Mouse (Mus musculus) midbrain, embryonic 15.5 days (tissue): ENCODE results near the gene 1700061G19Rik. TPM values are rescaled to one million over a fixed set of nuclear protein-coding genes. Genes with fewer than 3 reads are reported as not detected.
"Not testable (repeated sequence)": the region's sequence is repeated elsewhere in the genome, so short reads cannot be mapped to it uniquely, and the experiment has no call there.

Experiments used
- ATAC-seq: fragments of 200-750 bp; cut with Nextera tagmentation; replicated peaks from 2 replicates; pipeline ENCODE4 v1.8.0; 2017; ENCODE audit warnings: moderate TSS enrichment
- H3K27ac ChIP-seq: fragments of 300-500 bp; sonication (generic); 2 replicates; pipeline ENCODE4 v1.5.1; 2015; ENCODE audit warnings: mild to moderate bottlenecking, inconsistent platforms
- H3K27me3 ChIP-seq: fragments of 300-500 bp; sonication (generic); replicated peaks from 2 replicates; pipeline ENCODE4 v1.6.1; 2015; ENCODE audit warnings: inconsistent platforms
- H3K36me3 ChIP-seq: fragments of 300-500 bp; sonication (generic); replicated peaks from 2 replicates; pipeline ENCODE4 v1.6.1; 2015; ENCODE audit warnings: inconsistent platforms
- H3K4me1 ChIP-seq: fragments of 300-500 bp; sonication (generic); 2 replicates; pipeline ENCODE4 v1.6.1; 2015; ENCODE audit warnings: inconsistent platforms
- H3K4me2 ChIP-seq: fragments of 300-500 bp; sonication (generic); 2 replicates; pipeline ENCODE4 v1.6.1; 2015; ENCODE audit warnings: inconsistent platforms, mild to moderate bottlenecking, moderate library complexity
- H3K4me3 ChIP-seq: fragments of 300-500 bp; sonication (generic); 2 replicates; pipeline ENCODE4 v1.5.1; 2015; ENCODE audit warnings: mild to moderate bottlenecking, inconsistent platforms
- H3K9ac ChIP-seq: fragments of 300-500 bp; sonication (generic); 2 replicates; pipeline ENCODE4 v1.6.1; 2015; ENCODE audit warnings: mild to moderate bottlenecking, inconsistent platforms
- H3K9me3 ChIP-seq: fragments of 300-500 bp; sonication (generic); 2 replicates; pipeline ENCODE4 v1.6.1; 2016; ENCODE audit warnings: inconsistent platforms
- WGBS: fragments of 180-500 bp; shearing (Covaris S2); methylation state at CpG from one replicate; pipeline ENCODE4 v1.1.7; 2015; ENCODE audit warnings: mixed read lengths; 5-methylcytosine and 5-hydroxymethylcytosine counted together
- polyA plus RNA-seq: library from polyadenylated mRNA; unstranded; fragments of >200 nt; fragmentation: Nextera tagmentation; extraction: Ambion mirVana; gene quantifications from 2 replicates; pipeline ENCODE4 v1.2.1, GENCODE M21; 2015

Gene 1700061G19Rik
- polyA plus RNA-seq, 1 experiment from 2014 or later = 0.37 TPM

GRCm38 (mm10) chr17:56907096-56907495 is 31.8 kb downstream of the 1700061G19Rik start:
- Histone ChIP-seq H3K4me2 (no peak overlapping the region), H3K9me3 (no peaks in the 10 kb centered on the region), H3K4me3 (no peak overlapping the region), H3K27me3 (no peaks in the 10 kb centered on the region), H3K9ac (no peak overlapping the region), H3K36me3 (peaks cover 4% of the 10 kb centered on the region; the same call in 1 of the 2 replicates), H3K27ac (no peak overlapping the region), H3K4me1 (no peaks in the 10 kb centered on the region)
- ATAC-seq = no peak
- 94% methylated on average over 5 of the region's 5 CpGs for WGBS

- Histone ChIP-seq H3K27ac (no peak overlapping the region), H3K9ac (no peak overlapping the region), H3K4me1 (no peaks in the 10 kb centered on the region), H3K27me3 (no peaks in the 10 kb centered on the region), H3K4me3 (no peak overlapping the region), H3K4me2 (no peak overlapping the region), H3K36me3 (0 out of 2 replicates have a peak, but pooled peaks cover 3% of the 10 kb centered on the region), H3K9me3 (no peaks in the 10 kb centered on the region)
- WGBS = 75% methylated on average over 9 of the region's 9 CpGs
- ATAC-seq = no peak
Measured at GRCm38 (mm10) chr17:56907887-56908286, 32.6 kb downstream of the 1700061G19Rik start.

- not testable (repeated sequence) for H3K4me2 ChIP-seq, H3K4me3 ChIP-seq, H3K9ac ChIP-seq, H3K36me3 ChIP-seq, H3K27me3 ChIP-seq, H3K27ac ChIP-seq, ATAC-seq, H3K4me1 ChIP-seq, H3K9me3 ChIP-seq
- 82% methylated on average over 2 of the region's 2 CpGs for WGBS
Measured at GRCm38 (mm10) chr17:56909764-56910163, 34.5 kb downstream of the 1700061G19Rik start.

- 91% methylated on average over 3 of the region's 3 CpGs for WGBS
- no peak overlapping the region for H3K27ac ChIP-seq
- H3K36me3 ChIP-seq = peaks cover 15% of the 10 kb centered on the region
Measured at GRCm38 (mm10) chr17:56913023-56913422, 37.7 kb downstream of the 1700061G19Rik start.

GRCm38 (mm10) chr17:56913444-56913843 is 38.2 kb downstream of the 1700061G19Rik start:
- no peak overlapping the region for H3K9ac ChIP-seq
- H3K27me3 ChIP-seq = no peaks in the 10 kb centered on the region
- no peak for ATAC-seq
- H3K36me3 ChIP-seq = peaks cover 15% of the 10 kb centered on the region
- H3K27ac ChIP-seq = no peak overlapping the region
- no peaks in the 10 kb centered on the region for H3K9me3 ChIP-seq
- H3K4me1 ChIP-seq = no peaks in the 10 kb centered on the region
- no peak overlapping the region for H3K4me3 ChIP-seq
- H3K4me2 ChIP-seq = no peak overlapping the region

More at GRCm38 (mm10) chr17:56913023-56913422, 37.7 kb downstream of the 1700061G19Rik start:
- Histone ChIP-seq H3K9ac (no peak overlapping the region), H3K4me2 (no peak overlapping the region), H3K4me1 (no peaks in the 10 kb centered on the region), H3K9me3 (no peaks in the 10 kb centered on the region), H3K4me3 (no peak overlapping the region), H3K27me3 (no peaks in the 10 kb centered on the region)
- ATAC-seq = no peak

- peaks cover 42% of the 10 kb centered on the region for H3K36me3 ChIP-seq
- H3K4me1 ChIP-seq = no peaks in the 10 kb centered on the region
- 95% methylated on average over 2 of the region's 2 CpGs for WGBS
- no peak for ATAC-seq
- H3K27me3 ChIP-seq = no peaks in the 10 kb centered on the region
- no peak overlapping the region for H3K4me2 ChIP-seq
- no peak overlapping the region for H3K4me3 ChIP-seq
- H3K9me3 ChIP-seq = no peaks in the 10 kb centered on the region
- H3K9ac ChIP-seq = no peak overlapping the region
- H3K27ac ChIP-seq = no peak overlapping the region
Measured at GRCm38 (mm10) chr17:56917166-56917565, 41.9 kb downstream of the 1700061G19Rik start.

- 82% methylated on average over 3 of the region's 3 CpGs for whole genome bisulfite sequencing
- Histone ChIP-seq H3K4me1 (no peaks in the 10 kb centered on the region), H3K36me3 (peaks cover 46% of the 10 kb centered on the region), H3K4me3 (no peak overlapping the region), H3K9me3 (no peaks in the 10 kb centered on the region), H3K27me3 (no peaks in the 10 kb centered on the region), H3K4me2 (no peak overlapping the region), H3K9ac (no peak overlapping the region), H3K27ac (no peak overlapping the region)
- 0 out of 2 replicates have a peak, but pooled peaks have one; percentile 28 for ATAC-seq
Measured at GRCm38 (mm10) chr17:56919725-56920124, 44.4 kb downstream of the 1700061G19Rik start.

GRCm38 (mm10) chr17:56925998-56926397 is 50.7 kb downstream of the 1700061G19Rik start:
- Histone ChIP-seq H3K27ac (no peak overlapping the region), H3K4me3 (no peak overlapping the region), H3K4me1 (peaks cover 9% of the 10 kb centered on the region; the same call in 1 of the 2 replicates), H3K27me3 (no peaks in the 10 kb centered on the region), H3K9me3 (no peaks in the 10 kb centered on the region), H3K9ac (no peak overlapping the region), H3K36me3 (peaks cover 14% of the 10 kb centered on the region), H3K4me2 (no peak overlapping the region)
- 94% methylated on average over 2 of the region's 2 CpGs for WGBS
- ATAC-seq = no peak

- H3K36me3 ChIP-seq = peaks cover 3% of the 10 kb centered on the region; the same call in 1 of the 2 replicates
- no peak for ATAC-seq
- H3K9ac ChIP-seq = no peak overlapping the region
- H3K4me3 ChIP-seq = no peak overlapping the region
- H3K4me2 ChIP-seq = no peak overlapping the region
- no peaks in the 10 kb centered on the region for H3K27me3 ChIP-seq
- H3K4me1 ChIP-seq = peaks cover 38% of the 10 kb centered on the region
- no peak overlapping the region for H3K27ac ChIP-seq
- H3K9me3 ChIP-seq = no peaks in the 10 kb centered on the region
Measured at GRCm38 (mm10) chr17:56929101-56929500, 53.8 kb downstream of the 1700061G19Rik start.

- no peak overlapping the region for H3K27ac ChIP-seq
- WGBS = 68% methylated on average over 1 of the region's 1 CpGs
- H3K27me3 ChIP-seq = no peaks in the 10 kb centered on the region
- H3K4me3 ChIP-seq = no peak overlapping the region
- H3K4me2 ChIP-seq = no peak overlapping the region
- H3K9ac ChIP-seq = no peak overlapping the region
- no peak for ATAC-seq
- peaks cover 3% of the 10 kb centered on the region; the same call in 1 of the 2 replicates for H3K36me3 ChIP-seq
- peaks cover 43% of the 10 kb centered on the region for H3K4me1 ChIP-seq
- no peaks in the 10 kb centered on the region for H3K9me3 ChIP-seq
Measured at GRCm38 (mm10) chr17:56929530-56929929, 54.3 kb downstream of the 1700061G19Rik start.

GRCm38 (mm10) chr17:56930026-56930425 is 54.7 kb downstream of the 1700061G19Rik start:
- no peak overlapping the region for H3K4me3 ChIP-seq
- no peak overlapping the region for H3K4me2 ChIP-seq
- no peaks in the 10 kb centered on the region for H3K36me3 ChIP-seq
- 90% methylated on average over 8 of the region's 8 CpGs for WGBS
- peaks cover 45% of the 10 kb centered on the region for H3K4me1 ChIP-seq
- no peak overlapping the region for H3K27ac ChIP-seq
- no peaks in the 10 kb centered on the region for H3K9me3 ChIP-seq
- no peak overlapping the region for H3K9ac ChIP-seq
- H3K27me3 ChIP-seq = no peaks in the 10 kb centered on the region
- no peak for ATAC-seq

GRCm38 (mm10) chr17:56933395-56933794 is 58.1 kb downstream of the 1700061G19Rik start:
- WGBS = 93% methylated on average over 2 of the region's 2 CpGs
- no peaks in the 10 kb centered on the region for H3K9me3 ChIP-seq
- peak overlapping the region; percentile 89 for H3K4me2 ChIP-seq
- no peak overlapping the region for H3K9ac ChIP-seq
- peaks cover 45% of the 10 kb centered on the region for H3K4me1 ChIP-seq
- ATAC-seq = no peak
- no peaks in the 10 kb centered on the region for H3K36me3 ChIP-seq
- peak overlapping the region; percentile 99; the same call in 1 of the 2 replicates for H3K4me3 ChIP-seq
- H3K27ac ChIP-seq = no peak overlapping the region
- H3K27me3 ChIP-seq = no peaks in the 10 kb centered on the region

GRCm38 (mm10) chr17:56934545-56935330 is 59.5 kb downstream of the 1700061G19Rik start:
- Histone ChIP-seq H3K4me2 (peak overlapping the region; percentile 89), H3K4me1 (peaks cover 40% of the 10 kb centered on the region), H3K36me3 (no peaks in the 10 kb centered on the region), H3K27ac (peak overlapping the region; percentile 88), H3K9me3 (no peaks in the 10 kb centered on the region), H3K9ac (peak overlapping the region; percentile 98), H3K4me3 (peak overlapping the region; percentile 99), H3K27me3 (no peaks in the 10 kb centered on the region)
- peak; percentile 68 for ATAC-seq
- WGBS = 2% methylated on average over 34 of the region's 45 CpGs
